Mouse (Mus musculus) embryonic facial prominence, embryonic 14.5 days (tissue): Measurements from ENCODE around the gene Has1. TPM values are rescaled to one million over a fixed set of nuclear protein-coding genes. Genes with fewer than 3 reads are reported as not detected.
A peak's percentile ranks its signal among the peaks of the same experiment; 100 is the strongest.

Source experiments
- ATAC-seq: fragments of 200-750 bp; cut with Nextera tagmentation; 2 replicates; pipeline ENCODE4 v1.8.0; 2017; ENCODE audit warnings: low read depth, moderate number of reproducible peaks, moderate TSS enrichment
- DNase-seq: peaks from one replicate; pipeline ENCODE4 v3.0.0-alpha.2; 2015; ENCODE audit warnings: low spot score
- H3K27ac ChIP-seq: fragments of 300-500 bp; sonication (generic); replicated peaks from 2 replicates; pipeline ENCODE4 v1.5.1; 2014; ENCODE audit warnings: low read depth, mild to moderate bottlenecking, low read length, moderate library complexity
- H3K27me3 ChIP-seq: fragments of 300-500 bp; sonication (generic); replicated peaks from 2 replicates; pipeline ENCODE4 v1.6.1; 2014; ENCODE audit warnings: low read length; ENCODE audit not compliant: control insufficient read depth, insufficient read depth
- H3K36me3 ChIP-seq: fragments of 300-500 bp; sonication (generic); 2 replicates; pipeline ENCODE4 v1.6.1; 2014; ENCODE audit warnings: low read length, mixed read lengths; ENCODE audit not compliant: control insufficient read depth, insufficient read depth
- H3K4me1 ChIP-seq: fragments of 300-500 bp; sonication (generic); 2 replicates; pipeline ENCODE4 v1.6.1; 2014; ENCODE audit warnings: antibody characterized with exemption, low read length; ENCODE audit not compliant: control insufficient read depth, insufficient read depth
- H3K4me2 ChIP-seq: fragments of 300-500 bp; sonication (generic); 2 replicates; pipeline ENCODE4 v1.6.1; 2014; ENCODE audit warnings: low read depth, mild to moderate bottlenecking, low read length, moderate library complexity, mixed read lengths
- H3K4me3 ChIP-seq: fragments of 300-500 bp; sonication (generic); 2 replicates; pipeline ENCODE4 v1.5.1; 2014; ENCODE audit warnings: low read depth, mild to moderate bottlenecking, low read length
- H3K9ac ChIP-seq: fragments of 300-500 bp; sonication (generic); 2 replicates; pipeline ENCODE4 v1.6.1; 2014; ENCODE audit warnings: low read depth, mild to moderate bottlenecking, low read length, moderate library complexity, mixed read lengths
- H3K9me3 ChIP-seq: fragments of 300-500 bp; sonication (generic); 2 replicates; pipeline ENCODE4 v1.6.1; 2016; ENCODE audit warnings: low read length; ENCODE audit not compliant: control insufficient read depth
- WGBS: fragments of 180-500 bp; shearing (Covaris S2); extraction: QIAGEN DNeasy Blood & Tissue Kit; methylation state at CpG from one replicate; pipeline ENCODE4 v1.1.7; 2014; 5-methylcytosine and 5-hydroxymethylcytosine counted together
- polyA plus RNA-seq: library from polyadenylated mRNA; unstranded; fragments of >200 nt; fragmentation: Nextera tagmentation; extraction: Ambion mirVana; gene quantifications from 2 replicates; pipeline ENCODE4 v1.2.1, GENCODE M21; 2014

Gene Has1
- polyA plus RNA-seq, 1 experiment from 2014 or later, result 1.7 TPM

DNA sequence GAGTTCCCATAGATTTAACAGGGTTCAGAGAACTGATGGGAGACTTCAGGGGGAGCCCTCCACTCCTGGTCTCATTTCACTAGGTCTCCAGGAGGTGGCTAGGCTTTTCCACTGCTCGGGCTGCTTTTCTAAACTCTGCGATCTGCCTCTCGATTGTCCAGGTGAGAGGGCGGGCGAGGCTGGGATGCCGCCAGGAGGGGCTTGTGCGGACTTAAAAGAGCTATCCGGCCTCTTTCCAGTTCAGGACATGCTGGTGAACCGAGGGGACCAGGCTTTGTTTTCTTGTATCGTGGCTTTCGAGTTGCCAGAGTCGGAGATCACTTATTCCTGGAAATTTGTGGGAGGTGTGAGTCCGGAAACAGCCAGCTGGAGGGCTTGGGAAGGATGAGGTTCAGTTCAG, 17.6 kb downstream of the Has1 start:
- Histone ChIP-seq H3K27ac (peak overlapping the region; percentile 87), H3K9ac (peak overlapping the region; percentile 68), H3K9me3 (no peaks in the 10 kb centered on the region), H3K27me3 (no peaks in the 10 kb centered on the region), H3K4me3 (peak overlapping the region; percentile 43), H3K36me3 (peaks cover 68% of the 10 kb centered on the region), H3K4me2 (peak overlapping the region; percentile 74), H3K4me1 (peaks cover 16% of the 10 kb centered on the region)
- ATAC-seq (no peak), DNase-seq (peak; percentile 24)
- WGBS, result 10% methylated on average over 13 of the region's 13 CpGs

DNA sequence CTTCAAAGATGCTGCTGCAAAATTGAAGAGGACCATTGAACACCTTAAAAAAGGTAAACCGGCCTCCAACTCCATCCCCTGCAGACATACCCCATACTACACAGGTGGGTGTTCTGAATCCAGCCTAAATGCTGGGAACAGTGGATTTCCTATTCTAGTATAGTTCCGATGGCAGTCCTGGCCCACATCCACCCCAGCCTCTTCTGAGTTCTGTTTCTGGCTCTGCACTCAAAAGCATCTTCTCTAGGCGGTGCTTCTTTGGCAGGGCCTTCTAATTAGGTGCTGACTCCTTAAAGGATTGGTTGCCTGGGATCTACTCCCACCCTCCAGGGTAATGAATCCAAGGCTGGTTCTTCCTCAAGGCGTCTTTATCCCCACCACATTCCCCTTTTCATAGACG, 18.9 kb downstream of the Has1 start:
- H3K9ac ChIP-seq, result no peak overlapping the region
- no peaks in the 10 kb centered on the region for H3K27me3 ChIP-seq
- DNase-seq (no peak), ATAC-seq (no peak)
- 70% methylated on average over 5 of the region's 5 CpGs for WGBS
- H3K4me3 ChIP-seq, result no peak overlapping the region
- H3K36me3 ChIP-seq, result peaks cover 68% of the 10 kb centered on the region
- peaks cover 26% of the 10 kb centered on the region for H3K4me1 ChIP-seq
- no peaks in the 10 kb centered on the region for H3K9me3 ChIP-seq
- no peak overlapping the region for H3K27ac ChIP-seq
- H3K4me2 ChIP-seq, result no peak overlapping the region

DNA sequence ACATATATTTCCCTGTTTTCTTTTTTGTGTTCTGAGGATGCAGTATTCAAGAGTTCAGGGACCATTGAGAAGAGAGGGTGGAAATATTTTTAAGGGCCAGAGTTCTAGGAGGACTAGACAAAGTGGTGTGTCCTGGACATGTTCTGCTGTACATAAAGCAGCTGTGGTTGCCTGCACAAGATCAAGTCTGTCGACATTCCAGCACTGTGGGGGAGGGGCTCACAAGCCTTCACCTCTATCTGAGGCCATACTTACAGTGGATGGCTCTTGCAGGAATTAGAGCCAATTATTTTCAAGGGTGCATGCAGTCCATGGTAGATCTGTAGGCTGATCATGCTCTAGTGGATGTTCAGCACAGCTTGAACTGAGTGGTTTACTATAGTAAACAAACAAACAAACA, 20.1 kb downstream of the Has1 start:
- no peak overlapping the region for H3K27ac ChIP-seq
- WGBS, result 3% methylated on average over 1 of the region's 1 CpGs
- H3K4me3 ChIP-seq, result no peak overlapping the region
- peaks cover 38% of the 10 kb centered on the region for H3K4me1 ChIP-seq
- no peaks in the 10 kb centered on the region for H3K27me3 ChIP-seq
- H3K9ac ChIP-seq, result no peak overlapping the region
- no peak overlapping the region for H3K4me2 ChIP-seq
- DNase-seq (peak; percentile 69), ATAC-seq (no peak)
- peaks cover 62% of the 10 kb centered on the region for H3K36me3 ChIP-seq
- no peaks in the 10 kb centered on the region for H3K9me3 ChIP-seq

DNA sequence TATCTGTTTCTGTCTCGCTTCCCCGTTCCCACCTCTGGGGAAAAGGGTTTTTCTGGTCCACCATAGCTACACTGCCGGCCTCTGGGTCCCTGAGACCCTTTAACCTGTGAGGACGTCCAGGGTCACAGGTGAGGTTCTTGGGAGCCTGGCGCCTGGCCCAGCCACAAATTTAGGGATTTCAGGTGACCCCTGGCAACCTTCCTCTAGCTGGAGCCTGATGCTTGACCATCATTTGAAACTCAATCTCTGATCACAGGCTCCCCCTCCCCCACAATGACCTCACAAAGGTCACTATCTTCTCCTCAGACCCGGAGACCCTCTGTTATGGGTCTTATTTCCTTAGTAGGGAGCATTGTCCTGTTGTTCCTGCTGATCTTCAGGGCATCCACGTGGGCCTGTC, 24.3 kb downstream of the Has1 start:
- Histone ChIP-seq H3K4me1 (peaks cover 34% of the 10 kb centered on the region), H3K4me2 (peak overlapping the region; percentile 88), H3K27me3 (no peaks in the 10 kb centered on the region), H3K27ac (no peak overlapping the region), H3K9ac (peak overlapping the region; percentile 87; the same call in 1 of the 2 replicates), H3K36me3 (peaks cover 40% of the 10 kb centered on the region), H3K9me3 (no peaks in the 10 kb centered on the region), H3K4me3 (peak overlapping the region; percentile 77)
- no peak for ATAC-seq
- 60% methylated on average over 7 of the region's 7 CpGs for WGBS
- no peak for DNase-seq

DNA sequence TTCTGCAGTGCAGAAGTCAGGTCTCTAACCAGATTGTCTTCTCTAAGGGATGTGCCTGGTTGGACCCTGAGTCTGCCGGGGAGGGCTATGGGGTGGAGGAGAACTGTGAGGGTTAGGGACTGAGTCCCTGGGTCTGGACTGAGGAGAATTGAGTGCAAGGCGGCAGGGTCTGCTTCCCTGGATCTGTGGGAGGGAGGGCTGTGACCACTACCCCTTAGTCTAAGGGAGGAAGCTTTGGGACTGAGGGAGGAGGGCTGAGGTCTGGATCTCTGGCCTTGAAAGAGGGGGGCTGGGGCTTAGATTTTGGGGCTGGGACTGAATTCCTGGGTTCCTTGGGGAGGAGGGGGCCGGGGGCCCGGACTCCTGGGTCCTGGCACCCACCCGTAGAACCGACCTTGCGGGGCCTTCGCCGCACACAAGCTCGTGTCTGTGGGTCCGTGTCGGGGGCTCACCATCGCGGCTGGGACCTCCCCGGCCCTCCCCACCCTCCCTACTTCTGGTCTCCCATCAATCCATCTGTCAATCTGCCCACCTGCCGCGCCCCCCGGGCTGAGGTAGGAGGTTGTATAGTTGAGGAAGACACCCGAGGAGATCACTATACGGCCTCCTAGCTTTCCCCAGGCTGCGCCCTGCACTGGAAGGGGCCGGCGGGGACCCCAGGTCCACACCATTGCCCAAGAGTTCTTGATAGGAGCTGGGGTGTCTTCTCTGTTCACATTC, 25.0 kb downstream of the Has1 start:
- peak overlapping the region; percentile 77 for H3K4me3 ChIP-seq
- WGBS, result 40% methylated on average over 12 of the region's 23 CpGs
- DNase-seq (no peak), ATAC-seq (no peak)
- H3K9me3 ChIP-seq, result no peaks in the 10 kb centered on the region
- H3K27me3 ChIP-seq, result no peaks in the 10 kb centered on the region
- peaks cover 40% of the 10 kb centered on the region for H3K36me3 ChIP-seq
- H3K9ac ChIP-seq, result peak overlapping the region; percentile 87
- H3K27ac ChIP-seq, result peak overlapping the region; percentile 100
- H3K4me2 ChIP-seq, result peak overlapping the region; percentile 88
- H3K4me1 ChIP-seq, result peaks cover 33% of the 10 kb centered on the region

DNA sequence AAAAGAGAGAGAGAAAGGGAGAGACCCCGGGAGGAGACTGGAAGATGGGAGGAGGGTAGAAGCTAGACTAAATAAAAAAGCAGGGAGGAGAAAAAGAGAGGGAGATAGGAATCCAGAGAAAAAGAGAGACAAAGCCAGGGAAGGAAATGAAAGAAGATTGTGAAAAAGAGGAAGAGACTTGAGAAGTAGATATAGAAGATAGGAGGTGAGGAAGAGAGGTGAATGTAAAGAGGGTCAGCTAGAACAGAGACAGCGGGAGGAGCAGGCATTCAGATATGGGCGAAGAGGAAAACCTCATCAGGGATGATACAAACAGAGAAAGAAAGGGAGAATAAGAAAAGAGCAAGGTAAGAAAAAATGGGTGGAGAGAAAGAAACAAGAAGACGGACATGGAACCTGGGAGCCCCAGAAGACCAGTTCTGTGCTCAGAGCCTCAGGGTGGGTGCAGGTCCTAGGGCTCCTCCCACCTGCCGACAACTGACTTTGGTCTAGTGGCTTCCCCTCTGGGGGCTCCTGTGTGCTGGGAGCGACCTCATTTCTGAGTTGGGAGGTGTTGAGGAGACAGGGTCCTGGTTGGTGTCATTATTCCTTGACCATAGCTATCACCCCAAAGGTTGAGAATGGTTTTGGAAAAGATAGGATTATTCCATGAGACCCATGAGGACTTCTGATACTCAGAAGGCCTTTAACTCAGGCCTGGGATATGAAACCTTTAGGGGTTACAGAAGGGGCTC, 25.8 kb downstream of the Has1 start:
- Histone ChIP-seq H3K27me3 (no peaks in the 10 kb centered on the region), H3K4me3 (peak overlapping the region; percentile 77), H3K9me3 (no peaks in the 10 kb centered on the region), H3K4me2 (peak overlapping the region; percentile 88), H3K9ac (peak overlapping the region; percentile 87), H3K4me1 (peaks cover 26% of the 10 kb centered on the region), H3K36me3 (peaks cover 37% of the 10 kb centered on the region), H3K27ac (peak overlapping the region; percentile 100)
- ATAC-seq (no peak), DNase-seq (peak; percentile 40)
- 2% methylated on average over 6 of the region's 6 CpGs for WGBS

DNA sequence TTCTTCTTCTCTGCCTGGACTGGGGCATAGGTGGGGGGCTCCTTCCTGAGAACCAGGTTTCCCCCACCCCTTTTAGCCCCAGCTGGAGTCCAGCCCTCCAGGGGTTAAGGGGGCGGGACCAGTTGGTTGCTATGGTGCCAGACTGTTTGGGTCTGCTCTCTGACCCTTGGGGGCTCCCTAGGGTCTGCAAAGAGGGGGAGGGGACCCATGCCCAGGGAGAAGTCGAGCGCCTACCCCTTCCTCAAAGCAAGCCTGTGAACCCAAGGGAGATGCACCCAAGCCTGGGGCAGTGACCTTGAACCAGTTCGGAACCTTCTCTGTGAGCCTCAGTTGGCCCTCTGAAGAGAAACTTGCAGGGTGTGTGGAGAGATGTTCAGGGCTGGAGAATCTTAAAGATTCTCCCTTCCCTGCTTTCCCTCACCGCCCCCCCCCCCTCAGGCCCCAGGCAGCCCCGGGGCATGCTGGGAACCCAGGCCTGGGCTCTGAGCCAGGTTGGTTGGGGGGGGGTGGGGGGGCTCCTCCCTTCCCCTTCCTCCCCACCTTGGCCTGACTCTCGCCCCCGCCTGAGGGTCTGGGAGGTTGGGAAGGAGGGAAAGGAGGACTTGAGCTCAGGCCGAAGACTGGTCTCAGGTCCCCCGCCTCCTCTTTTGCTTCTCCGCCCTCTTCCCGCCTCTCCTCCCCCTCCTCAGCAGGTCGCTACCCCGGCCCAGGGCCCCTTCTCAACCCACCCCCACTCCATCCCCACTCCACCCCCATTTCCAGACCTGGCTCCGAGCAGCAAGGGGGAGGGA, 26.6 kb downstream of the Has1 start:
- peak overlapping the region; percentile 87 for H3K9ac ChIP-seq
- H3K9me3 ChIP-seq, result no peaks in the 10 kb centered on the region
- H3K4me2 ChIP-seq, result peak overlapping the region; percentile 88
- H3K4me1 ChIP-seq, result peaks cover 25% of the 10 kb centered on the region
- DNase-seq, result peak; percentile 96
- 4% methylated on average over 9 of the region's 15 CpGs for WGBS
- H3K27me3 ChIP-seq, result no peaks in the 10 kb centered on the region
- peak overlapping the region; percentile 77 for H3K4me3 ChIP-seq
- peak overlapping the region; percentile 100 for H3K27ac ChIP-seq
- H3K36me3 ChIP-seq, result peaks cover 28% of the 10 kb centered on the region
- peak; percentile 60 for ATAC-seq

DNA sequence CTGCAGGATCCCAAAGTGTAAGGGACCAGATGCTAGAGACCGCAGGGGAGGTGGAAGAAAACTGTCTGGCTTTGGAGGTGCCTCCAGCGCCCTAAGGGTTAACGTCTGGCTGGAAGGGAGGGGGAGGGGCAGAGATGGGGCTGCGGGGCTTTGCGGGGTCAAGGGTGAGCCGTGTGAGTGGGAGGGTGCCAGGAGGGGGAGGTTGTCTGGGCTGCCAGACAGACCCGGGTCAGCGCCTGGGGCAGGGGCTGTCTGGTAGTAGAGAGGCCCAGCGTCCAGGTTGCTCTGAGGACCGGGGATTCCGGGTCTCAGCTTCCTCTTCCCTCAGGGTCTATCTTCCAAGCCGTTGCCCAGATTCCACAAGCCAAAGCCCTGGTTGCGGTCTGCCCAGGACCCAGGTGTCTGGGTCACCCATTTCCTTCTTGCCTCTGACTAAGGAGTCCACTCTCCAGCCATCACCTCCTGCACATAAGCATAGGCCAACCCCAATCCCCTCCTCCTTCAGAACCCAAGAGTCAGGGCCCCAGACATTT, 27.3 kb downstream of the Has1 start:
- Histone ChIP-seq H3K4me1 (peaks cover 25% of the 10 kb centered on the region), H3K27me3 (no peaks in the 10 kb centered on the region), H3K27ac (peak overlapping the region; percentile 100), H3K4me2 (peak overlapping the region; percentile 88), H3K9ac (peak overlapping the region; percentile 87), H3K9me3 (no peaks in the 10 kb centered on the region), H3K36me3 (peaks cover 22% of the 10 kb centered on the region), H3K4me3 (peak overlapping the region; percentile 77)
- WGBS, result 0% methylated on average over 11 of the region's 13 CpGs
- peak; percentile 17; the same call in 1 of the 2 replicates for ATAC-seq
- peak; percentile 76 for DNase-seq
